Mouse (Mus musculus): Measurements from ENCODE around the gene Wnt3. TPM values are rescaled to one million over a fixed set of nuclear protein-coding genes. Genes with fewer than 3 reads are reported as not detected.

Gene Wnt3
- polyA plus RNA-seq, 1 experiment: 0.07 TPM

DNA sequence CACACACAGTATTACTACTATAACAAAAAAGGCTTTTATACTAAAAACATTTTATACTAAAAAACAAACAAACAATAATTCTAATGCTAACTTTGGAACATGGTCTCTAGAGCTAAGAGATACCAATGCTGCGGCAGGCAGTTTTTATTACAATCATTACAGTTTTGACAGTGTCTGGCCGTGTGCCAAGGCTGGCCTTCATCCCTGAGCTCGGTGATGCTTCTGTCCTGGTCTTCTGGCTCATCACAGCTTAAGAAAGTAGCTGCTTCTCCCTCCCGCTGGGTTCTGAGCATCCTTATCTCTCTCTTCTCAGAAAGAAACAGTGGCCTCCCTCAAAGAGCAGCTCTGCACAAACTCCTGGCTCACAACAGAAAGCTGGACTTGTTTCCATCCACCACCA, 56.0 kb downstream of the Wnt3 start:
- no peak for DNase-seq
- TF ChIP-seq POLR2A (IDR thresholded peaks at IDR 0.05; ENCODE audit: borderline replicate concordance, extremely low read depth, low read depth, low read length): no peak
- TF ChIP-seq CTCF (IDR thresholded peaks at IDR 0.05; ENCODE audit: insufficient read depth, low read length): no peak
- Histone ChIP-seq H3K4me1 (ENCODE audit: control insufficient read depth, insufficient read depth, low read length) (no peaks in the 10 kb centered on the region), H3K4me3 (replicated peaks; ENCODE audit: extremely low read depth, low read depth, low read length) (no peak overlapping the region)
- WGBS: 54% methylated on average over 4 of the region's 4 CpGs

DNA sequence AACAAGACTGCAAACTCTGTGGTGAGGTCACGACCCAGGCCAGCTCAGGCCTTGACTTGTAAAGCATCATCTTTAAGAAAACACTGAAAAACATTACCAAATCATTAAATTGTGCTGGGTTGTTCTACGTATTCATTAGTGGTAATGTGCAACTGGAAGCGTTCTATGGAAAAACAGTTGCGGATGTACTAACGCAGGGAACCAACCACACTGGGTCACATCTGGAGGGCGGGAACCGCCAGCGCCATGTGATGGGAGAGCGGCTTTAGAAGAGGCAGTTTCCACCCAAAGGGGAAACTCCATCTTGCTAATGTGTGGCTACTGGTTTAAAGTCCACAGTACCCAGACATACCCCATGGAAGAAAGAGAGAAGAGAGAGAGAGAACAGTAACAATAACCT, 56.5 kb downstream of the Wnt3 start:
- Histone ChIP-seq H3K4me1 (ENCODE audit: control insufficient read depth, insufficient read depth, low read length) (no peaks in the 10 kb centered on the region), H3K4me3 (replicated peaks; ENCODE audit: extremely low read depth, low read depth, low read length) (no peak overlapping the region)
- 97% methylated on average over 9 of the region's 9 CpGs for WGBS
- DNase-seq: no peak
- TF ChIP-seq CTCF (IDR thresholded peaks at IDR 0.05; ENCODE audit: insufficient read depth, low read length) (no peak), POLR2A (IDR thresholded peaks at IDR 0.05; ENCODE audit: borderline replicate concordance, extremely low read depth, low read depth, low read length) (no peak)

DNA sequence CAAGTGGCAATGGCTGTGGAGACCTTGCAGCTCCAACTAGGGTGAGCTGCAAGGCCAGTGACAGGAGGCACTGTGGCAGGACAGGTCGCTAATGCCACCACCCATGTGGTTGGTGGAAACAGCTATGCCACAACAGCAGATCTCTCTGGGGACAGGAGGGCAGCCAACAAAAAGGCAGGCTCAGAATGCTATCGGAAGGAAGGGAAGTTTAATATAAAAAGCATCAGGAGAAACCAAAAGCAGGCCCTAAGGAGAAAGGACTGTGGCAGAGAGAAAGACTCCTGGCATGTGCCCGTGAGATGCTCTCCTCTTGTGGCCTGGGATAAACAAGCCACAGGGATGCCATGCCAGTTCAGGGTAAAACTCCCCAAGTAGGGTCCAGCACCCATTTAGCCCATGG, 57.8 kb downstream of the Wnt3 start:
- H3K4me1 ChIP-seq (ENCODE audit: control insufficient read depth, insufficient read depth, low read length): no peaks in the 10 kb centered on the region
- TF ChIP-seq POLR2A (IDR thresholded peaks at IDR 0.05; ENCODE audit: borderline replicate concordance, extremely low read depth, low read depth, low read length) (no peak), CTCF (IDR thresholded peaks at IDR 0.05; ENCODE audit: insufficient read depth, low read length) (no peak)
- no peak for DNase-seq
- no peak overlapping the region for H3K4me3 ChIP-seq (replicated peaks; ENCODE audit: extremely low read depth, low read depth, low read length)
- WGBS: 88% methylated on average over 3 of the region's 3 CpGs

GRCm38 (mm10) chr11:103832331-103832730, 58.4 kb downstream of the Wnt3 start:
- no peak overlapping the region for H3K4me3 ChIP-seq (replicated peaks; ENCODE audit: extremely low read depth, low read depth, low read length)
- WGBS: 87% methylated on average over 4 of the region's 4 CpGs
- TF ChIP-seq CTCF (IDR thresholded peaks at IDR 0.05; ENCODE audit: insufficient read depth, low read length) (no peak), POLR2A (IDR thresholded peaks at IDR 0.05; ENCODE audit: borderline replicate concordance, extremely low read depth, low read depth, low read length) (no peak)
- no peak for DNase-seq
- no peaks in the 10 kb centered on the region for H3K4me1 ChIP-seq (ENCODE audit: control insufficient read depth, insufficient read depth, low read length)

DNA sequence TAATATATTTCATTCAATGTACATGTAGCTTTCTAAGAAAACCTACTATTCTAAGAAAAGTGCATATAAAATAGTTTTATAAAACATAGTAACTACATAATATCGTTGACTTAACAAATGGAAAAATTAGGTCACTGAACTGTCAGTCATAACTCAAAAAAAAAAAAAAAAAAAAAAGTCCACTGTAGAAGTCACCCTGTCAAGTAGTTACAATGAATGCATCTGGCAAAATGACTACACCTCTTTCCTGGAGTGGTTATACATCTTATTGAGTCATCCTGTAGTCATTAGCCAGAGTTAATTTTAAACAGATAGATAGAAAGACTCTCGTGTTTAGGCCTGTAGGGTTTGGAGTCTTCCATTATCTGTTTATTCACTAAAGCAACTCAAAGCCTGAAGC, 65.0 kb downstream of the Wnt3 start:
- no peak for TF ChIP-seq CTCF (IDR thresholded peaks at IDR 0.05; ENCODE audit: insufficient read depth, low read length)
- TF ChIP-seq POLR2A (IDR thresholded peaks at IDR 0.05; ENCODE audit: borderline replicate concordance, extremely low read depth, low read depth, low read length): no peak
- Histone ChIP-seq H3K4me3 (replicated peaks; ENCODE audit: extremely low read depth, low read depth, low read length) (no peak overlapping the region), H3K4me1 (ENCODE audit: control insufficient read depth, insufficient read depth, low read length) (no peaks in the 10 kb centered on the region)
- DNase-seq: no peak
- WGBS: 81% methylated on average over 2 of the region's 2 CpGs

DNA sequence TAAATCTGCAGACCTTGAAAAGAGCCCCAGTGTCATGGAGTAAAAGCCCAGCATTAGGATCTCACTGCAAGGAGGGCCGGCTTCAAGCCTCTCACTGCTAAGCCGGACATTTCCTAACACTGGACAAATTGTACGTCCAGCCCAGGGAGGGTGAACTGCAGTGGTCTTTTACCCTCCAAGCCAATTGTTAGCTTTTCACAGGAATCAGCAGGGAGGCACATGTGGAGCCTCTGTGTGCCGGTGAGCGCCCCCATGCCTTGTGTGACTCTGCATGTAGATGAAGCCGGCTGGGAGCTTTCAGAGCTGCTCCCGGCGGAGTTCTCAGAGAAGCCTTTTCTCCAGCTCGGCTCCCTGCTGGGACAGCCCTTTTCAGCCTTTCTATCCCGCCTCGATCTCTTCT, 66.9 kb downstream of the Wnt3 start:
- H3K4me3 ChIP-seq (replicated peaks; ENCODE audit: extremely low read depth, low read depth, low read length): no peak overlapping the region
- TF ChIP-seq CTCF (IDR thresholded peaks at IDR 0.05; ENCODE audit: insufficient read depth, low read length) (no peak), POLR2A (IDR thresholded peaks at IDR 0.05; ENCODE audit: borderline replicate concordance, extremely low read depth, low read depth, low read length) (no peak)
- DNase-seq: no peak
- H3K4me1 ChIP-seq (ENCODE audit: control insufficient read depth, insufficient read depth, low read length): no peaks in the 10 kb centered on the region
- WGBS: 64% methylated on average over 11 of the region's 11 CpGs

DNA sequence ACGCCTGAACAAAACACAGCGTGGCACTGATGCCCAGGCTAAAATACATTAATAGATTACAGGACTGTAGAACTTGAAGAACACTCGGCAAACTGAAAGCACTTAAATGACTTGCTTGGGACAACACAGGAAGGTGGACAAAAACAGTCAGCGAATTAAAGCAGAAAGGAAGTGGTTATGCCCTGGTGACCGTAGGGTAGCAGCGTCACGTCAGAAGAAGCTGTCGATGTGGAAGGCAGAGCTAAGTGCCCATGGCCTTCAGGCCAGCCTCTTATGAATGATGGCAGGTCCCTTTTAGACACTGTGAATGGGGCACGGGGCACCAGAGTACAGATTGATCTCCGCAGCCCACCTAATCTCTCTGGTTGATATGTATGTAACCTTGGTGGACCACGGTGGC, 74.3 kb downstream of the Wnt3 start:
- TF ChIP-seq CTCF (IDR thresholded peaks at IDR 0.05; ENCODE audit: insufficient read depth, low read length) (no peak), POLR2A (IDR thresholded peaks at IDR 0.05; ENCODE audit: borderline replicate concordance, extremely low read depth, low read depth, low read length) (no peak)
- Histone ChIP-seq H3K4me3 (replicated peaks; ENCODE audit: extremely low read depth, low read depth, low read length) (no peak overlapping the region), H3K4me1 (ENCODE audit: control insufficient read depth, insufficient read depth, low read length) (no peaks in the 10 kb centered on the region)
- 80% methylated on average over 11 of the region's 11 CpGs for WGBS
- DNase-seq: no peak

DNA sequence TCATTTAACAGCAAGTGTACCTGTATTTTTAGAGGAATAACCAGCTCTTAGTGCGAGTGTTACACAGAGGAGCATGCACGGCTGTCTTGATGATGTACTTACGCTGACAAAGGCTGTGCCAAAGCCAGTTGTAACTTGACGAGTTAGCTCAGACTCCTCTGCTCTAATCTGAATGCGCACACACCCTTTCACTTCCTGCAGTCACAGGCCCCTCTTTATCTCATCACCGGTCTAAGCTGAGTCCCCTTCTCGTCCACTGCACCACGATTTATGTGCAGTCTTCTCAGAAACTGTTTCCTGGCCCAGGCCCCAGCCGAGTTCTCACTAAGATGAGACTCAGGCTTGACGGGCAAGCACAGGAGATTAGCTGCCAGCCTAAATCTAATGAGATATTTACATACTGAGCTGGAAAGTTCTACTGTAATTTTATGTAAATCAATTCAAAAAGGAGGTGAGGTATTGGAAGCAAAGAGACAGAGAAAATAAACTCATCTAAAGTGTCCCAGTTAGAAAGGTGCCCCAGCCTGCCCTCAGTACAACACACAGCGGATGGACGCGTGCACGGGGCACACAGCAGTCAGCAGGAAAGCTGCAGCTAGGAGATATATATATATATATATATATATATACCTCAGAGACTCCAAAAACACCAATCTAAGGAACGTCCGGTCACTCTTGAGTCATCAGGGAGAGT, 78.8 kb downstream of the Wnt3 start:
- WGBS: 63% methylated on average over 16 of the region's 16 CpGs
- no peak for DNase-seq
- TF ChIP-seq CTCF (IDR thresholded peaks at IDR 0.05; ENCODE audit: insufficient read depth, low read length) (no peak), POLR2A (IDR thresholded peaks at IDR 0.05; ENCODE audit: borderline replicate concordance, extremely low read depth, low read depth, low read length) (no peak)
- Histone ChIP-seq H3K4me3 (replicated peaks; ENCODE audit: extremely low read depth, low read depth, low read length) (no peak overlapping the region), H3K4me1 (ENCODE audit: control insufficient read depth, insufficient read depth, low read length) (no peaks in the 10 kb centered on the region)

DNA sequence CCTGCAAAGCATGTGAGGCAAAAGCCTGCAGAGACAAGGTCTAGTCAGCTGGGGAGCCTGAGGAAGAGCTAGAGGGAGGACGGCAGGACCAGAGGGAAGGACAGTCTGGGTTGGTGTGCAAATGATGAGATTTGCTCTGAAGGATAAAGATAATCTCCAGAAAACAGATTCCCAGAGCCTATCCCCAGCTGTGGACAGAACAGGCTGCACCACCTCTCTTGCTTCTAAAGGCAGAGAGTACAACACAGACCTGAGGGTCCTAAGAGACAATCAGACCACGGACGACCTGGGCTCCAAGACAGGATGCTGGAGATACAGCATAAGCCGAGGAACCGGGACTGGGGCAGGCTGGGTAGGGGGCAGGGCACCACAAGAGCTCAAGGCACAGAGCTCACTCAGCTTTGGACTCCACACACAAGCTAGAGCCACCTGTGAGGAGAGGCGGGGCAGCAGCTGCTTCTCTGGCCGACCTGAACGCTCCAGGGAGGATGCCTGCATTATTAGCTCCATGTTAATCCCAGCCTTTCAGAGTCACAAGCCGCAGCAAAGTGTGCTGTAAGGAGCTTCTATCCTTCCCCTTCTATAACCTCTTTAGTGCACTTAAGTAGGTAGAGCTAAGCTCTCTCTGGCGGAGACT, 79.5 kb downstream of the Wnt3 start:
- 70% methylated on average over 10 of the region's 10 CpGs for WGBS
- no peak for DNase-seq
- Histone ChIP-seq H3K4me1 (ENCODE audit: control insufficient read depth, insufficient read depth, low read length) (no peaks in the 10 kb centered on the region), H3K4me3 (replicated peaks; ENCODE audit: extremely low read depth, low read depth, low read length) (no peak overlapping the region)
- TF ChIP-seq CTCF (IDR thresholded peaks at IDR 0.05; ENCODE audit: insufficient read depth, low read length) (no peak), POLR2A (IDR thresholded peaks at IDR 0.05; ENCODE audit: borderline replicate concordance, extremely low read depth, low read depth, low read length) (no peak)

DNA sequence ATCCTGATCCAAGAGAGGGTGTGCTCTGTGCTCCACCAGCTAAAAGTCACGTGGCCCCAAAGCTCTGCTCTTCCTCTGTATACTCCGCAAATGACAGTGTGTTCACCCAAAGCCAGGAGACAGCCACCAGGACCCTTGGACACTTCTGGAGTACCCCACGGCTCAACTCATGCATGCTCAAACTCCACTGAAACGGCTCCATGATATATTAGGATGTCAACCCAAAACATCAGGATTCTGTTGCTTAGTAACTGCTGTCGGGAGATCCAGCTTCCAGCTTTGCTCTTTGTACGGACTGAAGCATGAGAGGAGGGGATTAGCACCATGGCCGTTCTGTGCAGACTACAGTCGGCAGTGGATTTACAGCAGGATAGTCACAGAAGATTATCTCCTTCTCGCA, 80.3 kb downstream of the Wnt3 start:
- DNase-seq: no peak
- no peak overlapping the region for H3K4me3 ChIP-seq (replicated peaks; ENCODE audit: extremely low read depth, low read depth, low read length)
- TF ChIP-seq POLR2A (IDR thresholded peaks at IDR 0.05; ENCODE audit: borderline replicate concordance, extremely low read depth, low read depth, low read length): no peak
- no peak for TF ChIP-seq CTCF (IDR thresholded peaks at IDR 0.05; ENCODE audit: insufficient read depth, low read length)
- WGBS: 75% methylated on average over 9 of the region's 9 CpGs
- H3K4me1 ChIP-seq (ENCODE audit: control insufficient read depth, insufficient read depth, low read length): no peaks in the 10 kb centered on the region

Data from lung, adult 2 months (tissue).